Mouse (Mus musculus): Measurements from ENCODE around the gene Fshr.

DNA sequence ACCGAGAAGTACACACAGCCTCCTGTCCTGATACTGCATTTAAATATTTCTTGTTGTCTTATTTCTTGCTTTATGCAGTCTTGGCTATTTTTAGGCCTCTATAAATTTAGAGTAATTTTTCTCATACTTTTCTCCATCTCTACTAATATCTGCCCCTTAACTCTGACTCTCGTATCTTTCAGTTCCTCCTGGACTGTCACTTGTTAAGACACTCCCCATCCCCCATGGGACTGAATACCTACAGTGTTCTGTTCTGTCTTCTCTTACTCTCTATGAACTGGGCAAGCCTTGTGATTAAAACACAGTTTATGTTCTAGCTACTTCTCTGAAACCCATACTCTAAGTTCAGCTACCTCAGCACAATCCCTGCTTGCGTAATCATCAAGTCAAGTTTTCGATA lies 209.2 kb downstream of the Fshr start:
- TF ChIP-seq MAX (IDR thresholded peaks at IDR 0.05; ENCODE audit: low read depth) = no peak
- no peak for TF ChIP-seq POLR2AphosphoS2 (IDR thresholded peaks at IDR 0.05; ENCODE audit: insufficient read length, low read depth)
- no peak for TF ChIP-seq TCF12 (IDR thresholded peaks at IDR 0.05; ENCODE audit: insufficient read depth, poor library complexity, severe bottlenecking)
- no peak for TF ChIP-seq POLR2A (IDR thresholded peaks at IDR 0.05; ENCODE audit: insufficient read length, low read depth)

Measured in myocyte (in vitro differentiated cells).